Mouse (Mus musculus) gastrocnemius, postnatal 10 days (tissue): ENCODE data around the gene Cldn34d. TPM values are rescaled to one million over a fixed set of nuclear protein-coding genes. Genes with fewer than 3 reads are reported as not detected.

Source experiments
- DNase-seq: peaks from one replicate; pipeline ENCODE4 v3.0.0; 2021; ENCODE audit warnings: mixed read lengths
- long read RNA-seq, 2 experiments: library from polyadenylated mRNA; stranded (forward); transcript quantifications; one replicate each; pipeline ENCODE4 v2.0.0; 2021
- total RNA-seq, 2 experiments: library from RNA; stranded (reverse); gene quantifications; 2 replicates each; pipeline ENCODE4 v1.2.3; 2021

Gene Cldn34d
- not detected for total RNA-seq
- long read RNA-seq, experiment 1: 0 reads
- long read RNA-seq, experiment 2: 0 reads

- DNase-seq: no peak
Measured at GRCm38 (mm10) chrX:76602824-76603223, at the start of gene Cldn34d. TSS of gene Cldn34d (minus strand) at chrX:76602924.

- peak; percentile 43 for DNase-seq
Measured at GRCm38 (mm10) chrX:76598459-76599206, 4.1 kb downstream of the Cldn34d start.

Other genes starting within 250 kb of the Cldn34d start
- gene Cldn34b4, start 209.6 kb downstream of the Cldn34d start, total RNA-seq: not detected